Mouse (Mus musculus): ENCODE measurements at regions not wholly inside any gene's neighbourhood (a gene's known extent, or its start where the extent isn't known, plus 50 kb on each side); places are given as distances from the start of the nearest gene placed in this dataset.

DNA sequence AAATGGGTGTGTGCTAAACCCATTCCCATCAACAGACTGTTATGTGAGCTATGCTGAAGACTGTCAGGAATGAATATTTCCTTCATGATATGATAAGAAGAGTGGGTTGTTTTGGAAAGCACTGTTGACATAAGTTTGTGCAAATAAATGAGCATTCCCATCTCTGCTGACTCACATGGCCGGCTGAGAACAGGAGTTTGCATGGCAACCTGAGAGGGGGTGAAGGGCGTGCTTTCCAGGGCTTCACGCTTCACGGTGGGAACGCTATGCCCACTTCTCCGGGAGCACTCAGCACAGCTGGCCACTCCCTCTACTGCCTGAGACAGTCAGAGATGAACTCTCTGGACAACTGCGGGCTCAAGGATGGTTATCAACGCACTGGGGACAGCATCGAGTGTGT, 348.9 kb upstream of the Slc24a5 start:
- DNase-seq (ENCODE audit: inconsistent ontology term): no peak

- DNase-seq (ENCODE audit: inconsistent ontology term): no peak
These were observed 348.0 kb upstream of the Slc24a5 start for GRCm38 (mm10) chr2:124719820-124720478.

- DNase-seq (ENCODE audit: inconsistent ontology term): peak; percentile 20
These were observed 347.1 kb upstream of the Slc24a5 start for GRCm38 (mm10) chr2:124720593-124721445.

- DNase-seq (ENCODE audit: inconsistent ontology term): no peak
These were observed 343.8 kb upstream of the Slc24a5 start for GRCm38 (mm10) chr2:124724171-124724570.

GRCm38 (mm10) chr2:124724827-124725480, 343.0 kb upstream of the Slc24a5 start:
- no peak for DNase-seq (ENCODE audit: inconsistent ontology term)

DNA sequence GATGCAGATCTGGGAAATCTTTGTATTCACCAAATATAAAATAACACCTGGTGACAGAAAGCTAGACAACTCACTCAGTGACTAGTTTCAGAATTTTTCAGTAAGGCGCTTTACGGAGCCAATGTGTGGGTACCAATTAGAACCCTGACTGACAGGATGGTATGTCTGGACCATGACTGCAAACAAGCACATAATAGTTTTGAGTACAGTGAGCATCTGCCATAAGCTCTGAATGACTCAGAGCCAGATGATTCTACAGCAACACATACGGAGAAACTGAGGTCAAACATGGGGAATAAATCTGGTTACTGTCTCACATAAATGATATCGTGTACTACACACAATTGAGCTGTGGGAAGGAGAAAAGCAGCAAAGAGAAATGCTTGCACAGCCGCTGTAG, 339.9 kb upstream of the Slc24a5 start:
- no peak for DNase-seq (ENCODE audit: inconsistent ontology term)

- DNase-seq (ENCODE audit: inconsistent ontology term): no peak
These were observed 335.3 kb upstream of the Slc24a5 start for GRCm38 (mm10) chr2:124732593-124732992.

DNA sequence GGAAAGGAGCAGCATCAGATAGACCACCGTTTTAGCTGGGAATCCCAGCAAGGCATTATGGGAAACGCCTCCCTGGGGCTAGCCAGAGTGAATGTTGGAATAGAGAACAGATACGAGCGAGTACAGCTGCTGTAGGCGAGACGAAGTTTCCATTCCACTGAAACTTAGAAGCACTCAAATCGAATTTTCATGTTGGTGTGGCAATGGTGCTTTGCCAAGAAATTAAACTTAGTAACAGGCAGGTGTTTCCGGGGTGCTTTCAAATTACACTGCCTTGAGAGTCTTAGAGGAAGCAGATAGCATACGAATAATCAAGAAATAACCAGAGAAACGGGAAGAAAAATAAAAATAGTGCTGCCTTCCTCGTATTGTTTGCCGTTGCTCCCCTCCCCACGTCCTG, 327.1 kb upstream of the Slc24a5 start:
- DNase-seq (ENCODE audit: inconsistent ontology term): no peak

DNA sequence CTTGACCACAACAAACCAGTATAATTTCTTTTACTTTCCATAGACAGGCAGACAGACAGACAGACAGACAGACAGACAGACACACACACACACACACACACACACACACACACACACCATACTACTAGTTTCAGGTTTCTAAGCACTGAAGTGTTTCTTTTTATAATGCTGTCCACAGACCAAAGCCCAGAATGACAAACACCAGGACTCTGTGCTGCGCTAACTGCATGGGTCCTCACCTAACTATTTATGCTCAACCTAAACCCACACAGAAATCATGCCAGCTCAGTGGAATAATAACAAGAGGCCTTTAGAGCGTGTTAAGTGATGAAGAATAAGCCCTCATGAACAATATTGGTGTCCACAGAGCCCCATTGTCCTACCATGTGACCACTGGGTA, 325.0 kb upstream of the Slc24a5 start:
- no peak for DNase-seq (ENCODE audit: inconsistent ontology term)

- DNase-seq (ENCODE audit: inconsistent ontology term): no peak
These were observed 322.9 kb upstream of the Slc24a5 start for GRCm38 (mm10) chr2:124745045-124745444.

- DNase-seq (ENCODE audit: inconsistent ontology term): no peak
These were observed 320.8 kb upstream of the Slc24a5 start for GRCm38 (mm10) chr2:124747119-124747518.

DNA sequence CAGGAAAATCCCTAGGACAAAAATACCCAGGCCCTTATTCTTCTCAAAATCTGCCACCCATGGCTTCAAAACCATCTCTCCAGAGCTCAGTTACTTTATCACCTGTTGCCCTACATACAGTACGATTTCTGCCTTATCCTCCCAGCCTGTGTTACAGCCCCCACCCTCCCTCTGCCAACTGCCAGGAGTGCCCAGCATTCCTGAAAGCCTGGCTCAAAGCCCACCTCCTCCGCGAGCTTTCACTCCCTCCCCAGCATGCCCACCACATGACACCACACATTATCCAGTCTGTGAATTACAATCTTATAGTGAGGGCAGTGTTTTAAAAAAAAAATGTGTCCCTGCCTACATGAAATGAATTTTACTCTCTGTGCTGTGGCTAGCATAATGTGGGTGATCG, 320.3 kb upstream of the Slc24a5 start:
- peak; percentile 81 for DNase-seq (ENCODE audit: inconsistent ontology term)

GRCm38 (mm10) chr2:124751832-124752231, 316.1 kb upstream of the Slc24a5 start:
- DNase-seq (ENCODE audit: inconsistent ontology term): no peak

DNA sequence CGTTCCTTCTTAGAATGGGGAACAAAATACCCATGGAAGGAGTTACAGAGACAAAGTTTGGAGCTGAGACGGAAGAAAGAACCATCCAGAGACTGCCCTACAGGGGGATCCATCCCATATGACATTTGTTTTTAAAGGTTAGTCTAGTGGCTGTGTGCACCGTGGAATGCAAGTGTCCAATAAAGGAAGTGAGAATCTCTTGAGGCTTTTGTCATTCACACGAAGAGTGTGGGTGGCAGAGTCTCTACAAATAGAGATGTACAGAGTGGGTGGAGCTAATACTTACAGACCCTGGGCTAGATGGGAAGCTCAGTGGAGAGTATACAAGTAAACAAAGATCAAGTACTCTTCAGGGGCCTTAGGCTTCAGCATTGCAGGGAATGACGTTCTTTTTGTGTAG, 314.2 kb upstream of the Slc24a5 start:
- no peak for DNase-seq (ENCODE audit: inconsistent ontology term)

DNA sequence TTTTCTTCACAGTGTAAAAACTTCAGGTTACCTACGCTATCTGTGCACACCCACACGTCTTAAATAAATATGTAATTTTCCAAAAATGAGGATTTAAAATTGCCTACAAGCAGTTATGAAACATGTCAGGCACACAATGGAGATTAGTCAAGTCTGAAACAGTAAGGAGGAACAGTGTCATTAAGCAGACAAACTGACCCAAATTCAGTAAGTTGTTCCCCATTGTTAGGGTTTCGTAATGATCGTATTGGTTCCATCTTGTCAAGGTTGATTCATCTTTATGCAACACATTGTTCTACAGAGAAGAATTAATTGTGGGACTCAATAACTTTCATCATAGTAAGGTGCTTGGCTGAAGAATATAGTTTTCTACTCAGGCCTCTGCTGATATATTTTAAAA, 312.7 kb upstream of the Slc24a5 start:
- DNase-seq (ENCODE audit: inconsistent ontology term): no peak

DNA sequence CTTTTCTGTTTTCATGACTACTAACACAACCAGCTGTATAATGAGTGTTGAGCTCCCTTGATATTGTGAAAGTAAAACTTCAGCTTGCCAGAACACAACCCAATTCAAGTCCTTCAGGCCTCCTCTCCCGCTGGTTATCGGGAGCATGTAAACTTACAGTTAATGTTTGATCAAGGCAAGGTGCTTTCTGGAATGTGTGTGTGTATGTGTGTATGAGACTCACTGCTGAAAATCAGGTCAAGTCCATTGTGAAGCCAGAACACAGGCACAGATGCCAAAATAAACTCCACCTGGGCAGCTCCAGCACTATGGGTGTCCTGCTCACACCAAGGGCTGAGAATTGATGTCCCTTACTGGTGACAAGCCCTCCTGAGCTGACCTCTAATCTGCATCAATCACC, 308.9 kb upstream of the Slc24a5 start:
- DNase-seq (ENCODE audit: inconsistent ontology term): no peak

DNA sequence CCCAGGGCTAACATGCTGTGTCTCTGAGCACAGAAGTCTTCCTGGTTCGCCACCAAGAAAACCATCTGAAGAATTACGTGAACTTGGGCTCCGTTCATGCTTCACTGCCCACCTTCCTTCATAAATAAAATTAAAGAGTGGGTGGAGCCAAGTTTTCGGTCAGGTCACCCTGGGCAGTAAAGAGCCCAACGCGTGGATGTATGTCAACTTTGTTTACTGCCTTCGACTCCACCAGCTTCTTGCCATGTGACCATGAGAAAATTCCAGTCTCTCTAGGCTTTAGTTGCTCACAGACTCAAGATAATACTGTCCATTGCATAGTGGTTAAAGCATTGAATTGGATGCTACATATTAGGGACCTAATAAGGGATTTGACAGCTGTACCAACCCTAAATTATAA, 304.3 kb upstream of the Slc24a5 start:
- no peak for DNase-seq (ENCODE audit: inconsistent ontology term)

DNA sequence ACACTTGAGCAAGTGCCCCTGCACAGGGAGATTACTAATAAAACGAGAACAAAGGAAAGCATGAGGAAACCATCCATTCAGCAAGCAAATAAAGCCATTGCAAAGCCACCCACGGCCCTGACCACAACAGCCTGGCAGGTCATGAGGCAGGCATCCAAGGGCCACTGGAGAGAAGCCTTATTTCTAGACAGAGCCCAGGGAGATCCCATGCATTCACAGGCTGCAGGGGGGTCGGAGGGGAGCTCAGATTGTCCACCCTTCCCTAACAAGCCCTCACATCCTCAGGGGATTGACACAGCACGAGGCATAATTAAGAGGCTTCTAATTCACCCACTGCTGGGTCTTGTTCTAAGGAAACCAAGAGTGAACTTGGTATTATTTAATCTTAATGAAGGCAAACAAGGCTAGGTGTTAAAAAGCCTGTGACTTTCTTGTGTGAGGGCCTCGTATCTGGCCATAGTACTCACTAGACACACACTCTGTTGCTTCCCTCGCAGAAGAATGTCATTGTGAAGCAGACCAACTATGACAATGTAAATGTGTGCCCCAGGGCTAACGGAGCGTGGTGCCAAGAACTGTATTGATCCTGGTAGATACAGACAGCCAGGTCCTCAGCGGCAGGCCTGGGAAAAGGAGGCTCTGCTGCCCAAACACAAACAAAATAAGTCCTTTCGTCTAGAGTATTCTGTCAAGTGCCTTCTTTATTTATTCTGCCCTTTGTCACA, 303.6 kb upstream of the Slc24a5 start:
- peak; percentile 90 for DNase-seq (ENCODE audit: inconsistent ontology term)

DNA sequence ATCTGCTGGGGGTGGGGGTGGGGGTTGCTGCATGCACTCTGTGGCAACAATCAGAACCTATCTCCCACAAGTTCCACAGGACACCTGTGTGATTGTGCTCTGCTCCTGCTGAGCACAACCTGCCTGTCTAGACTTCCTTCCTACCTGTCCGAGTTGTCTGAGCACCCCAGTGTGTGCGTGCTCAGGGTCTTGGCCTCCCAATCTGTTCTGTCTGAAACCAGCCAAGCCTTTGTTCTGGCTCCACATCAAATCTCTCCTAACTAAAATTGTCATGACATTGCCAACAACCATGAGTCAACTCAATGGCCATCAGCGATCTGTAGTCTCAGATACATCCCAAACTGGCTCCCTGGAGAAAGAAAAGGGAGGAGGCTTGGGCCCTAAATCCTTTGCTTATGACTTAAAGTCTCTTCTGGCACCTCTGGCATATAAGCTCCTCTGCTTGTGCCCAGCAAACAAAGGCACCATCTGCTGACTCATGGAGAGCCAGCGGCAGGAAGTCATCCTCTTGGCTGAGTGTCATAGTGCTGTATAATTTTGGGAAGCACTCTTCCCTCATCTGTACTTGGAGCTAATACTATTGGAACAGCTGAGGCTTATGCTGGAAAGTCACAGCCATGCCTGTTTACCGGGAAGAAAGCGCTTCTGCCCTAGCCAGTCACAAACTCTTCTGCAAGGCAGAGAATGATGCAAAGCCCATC, 298.5 kb upstream of the Slc24a5 start:
- DNase-seq (ENCODE audit: inconsistent ontology term): no peak

- DNase-seq (ENCODE audit: inconsistent ontology term): no peak
These were observed 297.9 kb upstream of the Slc24a5 start for GRCm38 (mm10) chr2:124770028-124770427.

DNA sequence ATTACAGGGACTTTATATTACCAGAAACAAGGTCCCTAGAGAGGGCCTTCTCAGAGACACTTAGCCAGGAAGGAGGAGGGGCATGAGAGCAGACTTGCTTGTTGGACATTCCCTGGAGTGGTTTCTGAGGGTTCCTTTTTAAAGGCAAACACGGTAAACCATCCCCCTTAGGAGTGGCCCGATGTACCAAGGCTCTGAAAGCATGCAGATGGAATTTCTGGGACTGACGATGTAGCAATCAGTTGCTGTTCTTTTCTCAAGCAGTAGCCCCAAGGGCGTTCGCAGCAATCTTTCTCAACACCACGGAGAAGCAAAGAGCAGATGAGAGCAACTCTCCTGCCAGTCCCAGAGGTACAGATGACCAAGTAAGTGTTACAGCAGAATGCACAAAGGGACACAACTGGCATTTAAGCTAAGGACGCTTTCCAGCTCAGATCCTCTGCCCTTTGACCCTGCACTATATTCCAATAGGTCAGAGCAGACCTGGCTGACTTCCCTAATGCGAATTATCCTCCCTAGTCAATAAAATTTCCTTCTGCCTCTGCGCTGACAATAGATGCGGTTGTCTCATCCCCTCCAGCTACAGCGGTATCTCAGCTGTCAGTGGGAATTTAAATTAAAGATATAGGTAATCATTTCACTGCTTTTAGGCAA, 295.7 kb upstream of the Slc24a5 start:
- no peak for DNase-seq (ENCODE audit: inconsistent ontology term)

Measured in Muller cell, postnatal 12 days (primary cell).